Mouse (Mus musculus) hindbrain, postnatal 0 days (tissue): ENCODE data around the gene Atf2. TPM values are rescaled to one million over a fixed set of nuclear protein-coding genes. Genes with fewer than 3 reads are reported as not detected.
"Not testable (repeated sequence)": the region's sequence is repeated elsewhere in the genome, so short reads cannot be mapped to it uniquely, and the experiment has no call there.

ENCODE experiments used
- ATAC-seq: fragments of 200-750 bp; cut with Nextera tagmentation; 2 replicates; pipeline ENCODE4 v1.8.0; 2017; ENCODE audit warnings: mild to moderate bottlenecking, moderate TSS enrichment, moderate library complexity
- DNase-seq: peaks from one replicate; pipeline ENCODE4 v3.0.0-alpha.2; 2015; ENCODE audit warnings: low spot score
- H3K27ac ChIP-seq: fragments of 300-500 bp; sonication (generic); 2 replicates; pipeline ENCODE4 v1.5.1; 2014; ENCODE audit warnings: mild to moderate bottlenecking
- H3K27me3 ChIP-seq: fragments of 300-500 bp; sonication (generic); 2 replicates; pipeline ENCODE4 v1.6.1; 2014; ENCODE audit warnings: low read length, mixed read lengths; ENCODE audit not compliant: insufficient read depth
- H3K36me3 ChIP-seq: fragments of 300-500 bp; sonication (generic); 2 replicates; pipeline ENCODE4 v1.6.1; 2014; ENCODE audit warnings: low read length, mixed read lengths; ENCODE audit not compliant: insufficient read depth
- H3K4me1 ChIP-seq: fragments of 300-500 bp; sonication (generic); 2 replicates; pipeline ENCODE4 v1.6.1; 2014; ENCODE audit warnings: antibody characterized with exemption, low read length, mixed read lengths; ENCODE audit not compliant: insufficient read depth
- H3K4me2 ChIP-seq: fragments of 300-500 bp; sonication (generic); 2 replicates; pipeline ENCODE4 v1.6.1; 2014; ENCODE audit warnings: low read depth, mild to moderate bottlenecking, low read length, moderate library complexity, mixed read lengths
- H3K4me3 ChIP-seq: fragments of 300-500 bp; sonication (generic); 2 replicates; pipeline ENCODE4 v1.5.1; 2014; ENCODE audit warnings: low read length
- H3K9ac ChIP-seq: fragments of 300-500 bp; sonication (generic); replicated peaks from 2 replicates; pipeline ENCODE4 v1.6.1; 2014; ENCODE audit warnings: mild to moderate bottlenecking, low read length, moderate library complexity, mixed read lengths
- H3K9me3 ChIP-seq: fragments of 300-500 bp; sonication (generic); 2 replicates; pipeline ENCODE4 v1.6.1; 2016; ENCODE audit warnings: low read length, mixed read lengths
- CTCF ChIP-seq: IDR thresholded peaks from 2 replicates; pipeline ENCODE4 v1.5.1; 2016; ENCODE audit warnings: antibody characterized with exemption, control low read depth, low read depth
- WGBS: fragments of 180-500 bp; shearing (Covaris S2); extraction: QIAGEN DNeasy Blood & Tissue Kit; methylation state at CpG from one replicate; pipeline ENCODE4 v1.1.7; 2014; 5-methylcytosine and 5-hydroxymethylcytosine counted together
- polyA plus RNA-seq: library from polyadenylated mRNA; unstranded; fragments of >200 nt; fragmentation: Nextera tagmentation; extraction: Ambion mirVana; gene quantifications from 2 replicates; pipeline ENCODE4 v1.2.1, GENCODE M21; 2015
- total RNA-seq: library from RNA; depleted of rRNA; stranded (reverse); fragments of >200 nt; gene quantifications from 2 replicates; pipeline ENCODE4 v1.2.3, GENCODE M21; 2014

Atf2 gene
- total and polyA plus RNA-seq, 2 experiments from 2014 or later = 67.2 to 87.7 TPM

DNA sequence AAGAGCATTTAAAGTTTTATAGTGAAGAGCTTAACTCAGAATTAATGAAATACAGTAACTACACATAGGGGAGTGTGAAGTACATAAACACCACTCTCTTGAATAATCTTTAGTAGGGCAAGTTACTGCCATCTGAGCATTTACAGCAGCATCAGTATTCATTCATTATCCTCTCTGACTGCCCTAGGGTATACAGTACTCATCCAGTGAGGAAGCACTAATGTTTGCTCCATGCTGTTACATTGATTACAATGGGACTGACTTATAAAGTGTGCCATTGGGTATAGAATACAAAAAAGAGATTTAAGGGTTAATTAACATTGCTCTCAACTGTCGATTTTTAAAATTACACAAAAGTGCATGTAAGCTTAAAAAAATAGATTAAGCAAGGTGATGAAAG, 59.2 kb downstream of the Atf2 start:
- ATAC-seq (no peak), DNase-seq (no peak)
- Histone ChIP-seq H3K9me3 (no peaks in the 10 kb centered on the region), H3K4me2 (no peak overlapping the region), H3K9ac (no peak overlapping the region), H3K4me3 (no peak overlapping the region), H3K27ac (no peak overlapping the region), H3K4me1 (no peaks in the 10 kb centered on the region), H3K27me3 (no peaks in the 10 kb centered on the region), H3K36me3 (peaks cover 7% of the 10 kb centered on the region)
- TF ChIP-seq CTCF = no peak
- 61% methylated on average over 1 of the region's 1 CpGs for WGBS

DNA sequence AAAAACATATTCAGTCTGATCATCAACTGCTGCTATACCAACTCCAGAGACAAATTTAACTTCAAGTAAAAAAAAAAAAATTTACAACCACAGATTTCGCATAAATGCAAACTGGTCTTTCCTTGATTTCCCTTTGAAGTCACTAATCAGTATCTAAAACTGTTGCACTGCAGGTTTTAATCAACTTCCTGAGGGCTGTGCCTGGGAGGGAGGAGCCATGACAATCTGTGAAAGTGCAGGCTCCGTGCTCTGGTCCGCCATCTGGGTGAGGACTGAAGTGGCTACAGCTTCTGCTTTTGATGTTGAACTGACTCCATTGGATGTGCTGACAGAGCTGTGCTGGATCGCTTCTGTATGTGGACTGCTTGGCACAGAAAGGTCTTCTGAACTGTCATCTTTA, 73.7 kb downstream of the Atf2 start:
- 79% methylated on average over 4 of the region's 4 CpGs for WGBS
- H3K36me3 ChIP-seq = peaks cover 12% of the 10 kb centered on the region; the same call in 1 of the 2 replicates
- H3K4me1 ChIP-seq = no peaks in the 10 kb centered on the region
- no peak for ATAC-seq
- no peak overlapping the region for H3K4me2 ChIP-seq
- no peak overlapping the region for H3K4me3 ChIP-seq
- H3K27me3 ChIP-seq = no peaks in the 10 kb centered on the region
- DNase-seq = no peak
- no peak overlapping the region for H3K27ac ChIP-seq
- H3K9ac ChIP-seq = no peak overlapping the region
- TF ChIP-seq CTCF = no peak
- no peaks in the 10 kb centered on the region for H3K9me3 ChIP-seq

DNA sequence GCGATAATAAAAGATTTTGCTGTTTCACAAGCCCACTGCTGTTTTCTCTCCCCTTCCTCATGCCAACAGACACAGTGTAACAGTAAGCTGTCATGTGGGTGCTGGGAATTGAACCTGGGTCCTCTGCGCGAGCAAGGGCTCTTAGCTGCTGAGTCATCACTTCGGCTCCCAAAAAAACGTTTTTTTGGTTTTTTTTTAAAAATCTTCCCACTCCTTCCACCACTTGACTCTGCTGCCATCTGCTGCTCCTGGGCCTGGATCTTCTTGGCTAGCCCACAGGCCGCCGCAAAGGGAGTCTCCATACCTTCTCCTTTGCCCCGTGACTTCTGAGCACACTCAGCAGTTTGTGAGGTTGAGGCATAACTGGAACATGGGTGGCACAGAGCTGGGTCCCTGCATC, 84.8 kb downstream of the Atf2 start:
- Histone ChIP-seq H3K9me3 (no peaks in the 10 kb centered on the region), H3K36me3 (no peaks in the 10 kb centered on the region), H3K4me1 (no peaks in the 10 kb centered on the region), H3K27ac (no peak overlapping the region), H3K9ac (no peak overlapping the region), H3K27me3 (no peaks in the 10 kb centered on the region), H3K4me3 (no peak overlapping the region), H3K4me2 (no peak overlapping the region)
- ATAC-seq = no peak
- 82% methylated on average over 8 of the region's 8 CpGs for WGBS
- peak; percentile 26; the same call in 1 of the 2 replicates for TF ChIP-seq CTCF
- no peak for DNase-seq

DNA sequence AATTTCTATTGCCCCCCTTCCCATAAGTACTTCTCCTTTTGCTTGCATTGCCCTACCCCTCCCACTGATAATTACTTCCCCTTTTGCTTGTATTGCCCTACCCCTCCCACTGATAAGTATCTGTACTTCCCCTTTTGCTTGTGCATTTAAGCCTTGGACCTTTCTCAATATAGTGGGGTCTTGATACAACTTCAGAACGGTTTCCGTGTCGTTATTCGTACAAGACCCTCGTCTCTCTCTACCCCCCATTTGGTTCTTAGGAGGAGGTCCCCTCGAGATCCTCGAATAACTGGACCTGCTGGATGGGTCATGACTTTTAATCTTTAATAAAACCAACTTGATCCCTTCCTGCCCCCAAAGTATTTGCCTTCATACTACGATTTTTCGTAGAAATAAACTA, 92.3 kb downstream of the Atf2 start:
- H3K4me3 ChIP-seq, H3K9ac ChIP-seq, DNase-seq, H3K36me3 ChIP-seq, H3K4me1 ChIP-seq, H3K9me3 ChIP-seq, H3K27ac ChIP-seq, H3K27me3 ChIP-seq, ATAC-seq, H3K4me2 ChIP-seq: not testable (repeated sequence)
- WGBS = 86% methylated on average over 9 of the region's 9 CpGs

DNA sequence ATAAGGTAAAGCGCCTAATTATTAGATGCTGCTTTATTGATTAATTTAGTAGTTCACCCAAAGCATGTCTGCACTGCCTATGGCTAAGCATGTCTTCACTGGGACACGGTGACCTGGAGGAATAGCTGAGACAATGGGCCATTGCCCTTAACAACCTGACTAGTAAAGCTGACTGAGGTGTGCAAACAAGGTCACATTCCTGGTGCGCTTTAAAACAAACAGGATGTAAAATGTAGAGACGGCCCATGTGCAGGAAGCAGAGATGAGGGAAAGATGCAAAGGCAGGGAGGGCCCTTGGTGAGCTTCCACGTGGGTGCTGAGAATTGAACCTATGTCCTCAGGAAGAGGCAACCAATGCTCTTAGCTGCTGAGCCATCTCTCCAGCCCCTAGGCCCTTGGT, 93.7 kb downstream of the Atf2 start:
- no peak for TF ChIP-seq CTCF
- H3K36me3 ChIP-seq = no peaks in the 10 kb centered on the region
- H3K27me3 ChIP-seq = no peaks in the 10 kb centered on the region
- ATAC-seq (no peak), DNase-seq (no peak)
- H3K27ac ChIP-seq = no peak overlapping the region
- no peaks in the 10 kb centered on the region for H3K4me1 ChIP-seq
- no peaks in the 10 kb centered on the region for H3K9me3 ChIP-seq
- no peak overlapping the region for H3K9ac ChIP-seq
- 76% methylated on average over 5 of the region's 5 CpGs for WGBS
- no peak overlapping the region for H3K4me3 ChIP-seq
- H3K4me2 ChIP-seq = no peak overlapping the region

DNA sequence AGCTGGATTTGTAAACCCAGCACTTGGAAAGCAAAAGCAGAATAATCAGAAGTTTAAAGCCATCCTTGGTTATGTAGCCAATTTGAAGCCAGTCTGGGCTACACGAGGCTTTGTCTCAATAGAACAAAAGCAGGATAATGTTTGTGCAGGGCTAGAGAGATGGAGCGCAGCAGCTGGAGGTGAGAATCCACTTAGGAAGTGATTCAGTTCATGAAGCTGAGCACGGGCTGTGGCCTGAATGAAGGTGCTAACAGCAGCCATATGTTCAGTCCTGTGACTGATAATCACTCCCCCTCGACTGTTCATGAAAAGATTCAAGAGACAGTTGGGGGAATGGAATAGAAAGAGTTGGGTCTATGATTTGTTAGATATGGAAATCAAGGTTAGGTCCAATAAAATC, 94.3 kb downstream of the Atf2 start:
- ATAC-seq = no peak
- Histone ChIP-seq H3K36me3 (no peaks in the 10 kb centered on the region), H3K27ac (no peak overlapping the region), H3K4me2 (no peak overlapping the region), H3K4me3 (no peak overlapping the region), H3K9ac (no peak overlapping the region), H3K9me3 (no peaks in the 10 kb centered on the region), H3K4me1 (no peaks in the 10 kb centered on the region), H3K27me3 (no peaks in the 10 kb centered on the region)
- 56% methylated on average over 4 of the region's 4 CpGs for WGBS
- TF ChIP-seq CTCF = no peak
- DNase-seq = no peak

DNA sequence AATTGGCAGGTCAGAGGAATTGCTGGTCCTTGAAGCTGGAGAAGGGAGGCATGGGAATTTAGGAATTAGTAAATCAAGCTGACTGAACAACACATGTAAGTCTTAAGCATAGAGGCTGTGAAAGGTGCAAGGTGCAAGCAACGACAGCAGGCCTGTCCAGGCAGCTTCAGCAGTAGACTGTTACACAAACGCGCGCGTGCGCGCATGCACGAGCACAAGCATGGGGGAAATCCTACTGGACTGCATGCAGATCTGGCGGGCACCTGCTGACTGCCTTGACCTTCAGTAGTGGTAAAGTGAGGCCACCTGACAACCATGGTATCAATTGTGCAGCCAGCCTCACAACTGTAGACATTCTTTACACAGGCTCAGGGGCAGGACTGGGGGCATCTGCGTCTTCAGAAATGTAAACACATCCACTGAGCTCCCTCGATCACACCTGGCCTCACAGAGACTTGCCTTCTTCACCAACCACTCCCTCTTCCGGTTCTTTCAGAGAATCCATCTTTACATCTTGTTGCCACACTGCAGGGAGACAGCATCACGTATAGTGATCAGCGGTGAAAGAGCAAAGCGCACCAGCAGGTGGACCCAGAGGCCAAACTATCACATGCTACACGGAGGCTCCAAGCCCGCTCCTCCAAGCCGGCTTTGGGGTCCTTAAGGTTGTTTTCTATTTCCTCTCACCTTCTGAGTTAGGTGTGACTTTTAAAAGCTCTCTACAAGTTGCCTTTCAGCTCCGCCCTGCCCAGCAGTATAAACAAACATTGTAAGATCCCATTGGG, 100.4 kb downstream of the Atf2 start:
- no peaks in the 10 kb centered on the region for H3K36me3 ChIP-seq
- no peak overlapping the region for H3K27ac ChIP-seq
- 59% methylated on average over 19 of the region's 19 CpGs for WGBS
- H3K4me1 ChIP-seq = no peaks in the 10 kb centered on the region; the same call in 1 of the 2 replicates
- peak; percentile 62 for TF ChIP-seq CTCF
- no peaks in the 10 kb centered on the region for H3K9me3 ChIP-seq
- no peak overlapping the region for H3K4me3 ChIP-seq
- H3K27me3 ChIP-seq = no peaks in the 10 kb centered on the region
- ATAC-seq = peak; percentile 69; the same call in 1 of the 2 replicates
- no peak overlapping the region for H3K4me2 ChIP-seq
- H3K9ac ChIP-seq = no peak overlapping the region
- peak; percentile 70 for DNase-seq
